ENCODE assay signal across 1 mouse cellular context in genomic region chr11:109575832-109576231, GRCm38 (mm10).
TF ChIP-seq lines count a peak whose summit lies in the region.

No protein-coding gene starts in this region.

TF ChIP-seq in MEL, 35 proteins besides CTCF, POLR2A, EP300 and RAD21 (continued from another document):
- TF ChIP-seq UBTF (IDR thresholded peaks at IDR 0.05; ENCODE audit: borderline replicate concordance, insufficient read depth, low read depth, low read length) = no peak
- TF ChIP-seq USF2 (IDR thresholded peaks at IDR 0.05; ENCODE audit: borderline replicate concordance in 1 of 2, insufficient read depth in 1 of 2, low read depth in 1 of 2, low read length in 2 of 2) = no peak
- TF ChIP-seq TBP (IDR thresholded peaks at IDR 0.05; ENCODE audit: low read depth, low read length) = no peak
- peak; percentile 41; the same call in 1 of the 2 replicates for TF ChIP-seq MAX (IDR thresholded peaks at IDR 0.05; ENCODE audit: low read length)
- no peak for TF ChIP-seq POLR2AphosphoS2 (IDR thresholded peaks at IDR 0.05; ENCODE audit: low read length)
- no peak for TF ChIP-seq ZMIZ1 (IDR thresholded peaks at IDR 0.05; ENCODE audit: low read depth, low read length)
- TF ChIP-seq JUND (IDR thresholded peaks at IDR 0.05; ENCODE audit: low read depth, low read length) = no peak
- TF ChIP-seq ZKSCAN1 (IDR thresholded peaks at IDR 0.05; ENCODE audit: low read depth, low read length) = no peak
- no peak for TF ChIP-seq GABPA (IDR thresholded peaks at IDR 0.05; ENCODE audit: low read depth, low read length)
- TF ChIP-seq TAL1 (IDR thresholded peaks at IDR 0.05; ENCODE audit: low read length) = peak; percentile 35; the same call in 1 of the 2 replicates
- no peak for TF ChIP-seq ZC3H11A (IDR thresholded peaks at IDR 0.05; ENCODE audit: low read depth, low read length)
- TF ChIP-seq MAZ (IDR thresholded peaks at IDR 0.05; ENCODE audit: low read depth, low read length) = no peak
- peak; percentile 85 for TF ChIP-seq ZNF384 (IDR thresholded peaks at IDR 0.05; ENCODE audit: low read depth, low read length)
- TF ChIP-seq SIN3A (IDR thresholded peaks at IDR 0.05; ENCODE audit: low read length) = peak; percentile 63
- no peak for TF ChIP-seq KAT2A (conservative IDR thresholded peaks at IDR 0.05; ENCODE audit: low read depth, low read length)
- TF ChIP-seq CHD1 (IDR thresholded peaks at IDR 0.05; ENCODE audit: low read depth, low read length) = no peak
- TF ChIP-seq POLR2AphosphoS5 (IDR thresholded peaks at IDR 0.05; ENCODE audit: borderline replicate concordance, low read depth, low read length) = no peak
- TF ChIP-seq RCOR1 (IDR thresholded peaks at IDR 0.05; ENCODE audit: low read depth, low read length) = peak; percentile 63
- 0 out of 2 replicates have a peak, but pooled peaks have one; percentile 20 for TF ChIP-seq GATA1 (IDR thresholded peaks at IDR 0.05; ENCODE audit: low read depth, low read length)
- TF ChIP-seq CHD2 (IDR thresholded peaks at IDR 0.05; ENCODE audit: low read length) = no peak
